8 mouse cellular contexts compared by ENCODE assay signal in the genomic region with DNA sequence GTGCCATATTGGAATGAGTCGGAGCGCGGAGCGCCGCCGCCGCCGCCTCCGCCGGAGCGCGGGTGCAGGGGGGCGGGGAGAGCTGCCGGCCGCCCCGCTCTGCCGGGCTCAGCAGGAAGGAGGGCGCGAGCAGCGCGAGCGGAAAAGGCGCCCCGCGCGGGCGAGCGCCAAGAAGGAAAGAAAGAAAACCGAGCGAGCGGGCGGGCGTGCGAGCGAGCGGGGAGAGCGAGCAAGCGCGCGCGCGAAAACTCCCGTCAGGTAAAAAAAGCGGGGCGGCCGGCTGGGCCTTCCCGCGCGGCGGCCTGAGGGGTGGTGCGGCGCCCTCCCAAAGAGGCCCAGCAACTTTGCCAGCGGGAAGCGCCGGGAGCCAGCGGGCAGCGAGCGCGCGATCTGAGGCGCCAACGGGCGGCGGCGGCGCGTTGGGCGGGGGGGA. TPM values are rescaled to one million over a fixed set of nuclear protein-coding genes. Genes with fewer than 3 reads are reported as not detected.
A peak's percentile ranks its signal among the peaks of the same experiment; 100 is the strongest.
DNase-seq lines count a peak whose midpoint lies in the region; ATAC-seq lines count a peak whose summit lies in the region.

No protein-coding gene starts in this region.

- H3K4me2 ChIP-seq in intestine, embryonic 16.5 days (ENCODE audit: low read depth, low read length) = peak overlapping the region; percentile 94
- H3K4me2 ChIP-seq in limb, embryonic 12.5 days = peak overlapping the region; percentile 80
- peak overlapping the region; percentile 74 for H3K4me2 ChIP-seq in midbrain, embryonic 13.5 days (replicated peaks)

- peak overlapping the region; percentile 92 for H3K27ac ChIP-seq in intestine, embryonic 16.5 days (ENCODE audit: low read length)
- H3K27ac ChIP-seq in limb, embryonic 12.5 days = peak overlapping the region; percentile 95
- peak overlapping the region; percentile 95 for H3K27ac ChIP-seq in midbrain, embryonic 13.5 days

- no peaks in the 10 kb centered on the region for H3K9me3 ChIP-seq in intestine, embryonic 16.5 days (ENCODE audit: control insufficient read depth, low read length)
- H3K9me3 ChIP-seq in limb, embryonic 12.5 days = no peaks in the 10 kb centered on the region
- no peaks in the 10 kb centered on the region for H3K9me3 ChIP-seq in midbrain, embryonic 13.5 days

- no peaks in the 10 kb centered on the region for H3K36me3 ChIP-seq in intestine, embryonic 16.5 days (ENCODE audit: control insufficient read depth, insufficient read depth, low read length)
- H3K36me3 ChIP-seq in limb, embryonic 12.5 days = no peaks in the 10 kb centered on the region
- no peaks in the 10 kb centered on the region for H3K36me3 ChIP-seq in midbrain, embryonic 13.5 days

- ATAC-seq in intestine, embryonic 16.5 days = peak; percentile 84
- ATAC-seq in limb, embryonic 12.5 days (ENCODE audit: insufficient number of reproducible peaks, insufficient read depth, low FRiP score, low TSS enrichment, low read depth) = peak; percentile 61
- peak; percentile 86 for ATAC-seq in midbrain, embryonic 13.5 days

- peak overlapping the region; percentile 93 for H3K4me3 ChIP-seq in intestine, embryonic 16.5 days (ENCODE audit: low read length)
- peak overlapping the region; percentile 87 for H3K4me3 ChIP-seq in limb, embryonic 12.5 days (replicated peaks)
- H3K4me3 ChIP-seq in midbrain, embryonic 13.5 days (replicated peaks) = peak overlapping the region; percentile 95

- H3K4me1 ChIP-seq in intestine, embryonic 16.5 days (ENCODE audit: control insufficient read depth, insufficient read depth, low read length) = 0 out of 2 replicates have a peak, but pooled peaks cover 2% of the 10 kb centered on the region
- H3K4me1 ChIP-seq in limb, embryonic 12.5 days (replicated peaks) = peaks cover 10% of the 10 kb centered on the region; the same call in 1 of the 2 replicates
- H3K4me1 ChIP-seq in midbrain, embryonic 13.5 days (replicated peaks) = peaks cover 16% of the 10 kb centered on the region

- 0 out of 2 replicates have a peak, but pooled peaks cover 3% of the 10 kb centered on the region for H3K27me3 ChIP-seq in intestine, embryonic 16.5 days (replicated peaks; ENCODE audit: control insufficient read depth, insufficient read depth, low read length)
- H3K27me3 ChIP-seq in limb, embryonic 12.5 days = peaks cover 18% of the 10 kb centered on the region
- no peaks in the 10 kb centered on the region for H3K27me3 ChIP-seq in midbrain, embryonic 13.5 days

- under 1% methylated on average over 55 of the region's 68 CpGs for WGBS in intestine, embryonic 16.5 days
- WGBS in limb, embryonic 12.5 days = under 1% methylated on average over 65 of the region's 68 CpGs
- under 1% methylated on average over 57 of the region's 68 CpGs for WGBS in midbrain, embryonic 13.5 days

- peak; percentile 84 for DNase-seq in right cerebral cortex, adult 18-20 months
- no peak for DNase-seq in right cerebral cortex, postnatal 4 days
- DNase-seq in embryo, embryonic 11 days = peak; percentile 90
- DNase-seq in heart, adult 11 months = peak; percentile 99
- peak; percentile 73 to 78 for DNase-seq in spleen, adult 18-20 months

- H3K9ac ChIP-seq in intestine, embryonic 16.5 days (ENCODE audit: low read depth, low read length) = peak overlapping the region; percentile 93
- peak overlapping the region; percentile 89 for H3K9ac ChIP-seq in limb, embryonic 12.5 days (replicated peaks)
- peak overlapping the region; percentile 93 for H3K9ac ChIP-seq in midbrain, embryonic 13.5 days (replicated peaks)

RNA-seq across cellular contexts. Expression of a gene that starts 1.0 kb away (rescaled TPM):
- 9.7 and 11.1 TPM in 2 replicates for polyA plus RNA-seq in intestine, embryonic 16.5 days (2015; fragmentation: Nextera tagmentation; extraction: Ambion mirVana)
- polyA plus RNA-seq in limb, embryonic 12.5 days (2016; fragmentation: Nextera tagmentation; extraction: Ambion mirVana) = 16.9 and 18.1 TPM in 2 replicates
- 21.2 and 21.5 TPM in 2 replicates for polyA plus RNA-seq in midbrain, embryonic 13.5 days (2015; fragmentation: Nextera tagmentation; extraction: Ambion mirVana)
